Mouse (Mus musculus): ENCODE results near the gene Ms4a6d. TPM values are rescaled to one million over a fixed set of nuclear protein-coding genes. Genes with fewer than 3 reads are reported as not detected.
"Not testable (repeated sequence)": the region's sequence is repeated elsewhere in the genome, so short reads cannot be mapped to it uniquely, and the experiment has no call there.

Gene Ms4a6d
- total and polyA plus RNA-seq, 2 experiments from 2014 or later = 1.3 to 2.7 TPM

- H3K9ac ChIP-seq (replicated peaks; ENCODE audit: low read length, poor library complexity, severe bottlenecking) = no peak overlapping the region
Measured at GRCm38 (mm10) chr19:11554726-11555125, 49.9 kb downstream of the Ms4a6d start.

DNA sequence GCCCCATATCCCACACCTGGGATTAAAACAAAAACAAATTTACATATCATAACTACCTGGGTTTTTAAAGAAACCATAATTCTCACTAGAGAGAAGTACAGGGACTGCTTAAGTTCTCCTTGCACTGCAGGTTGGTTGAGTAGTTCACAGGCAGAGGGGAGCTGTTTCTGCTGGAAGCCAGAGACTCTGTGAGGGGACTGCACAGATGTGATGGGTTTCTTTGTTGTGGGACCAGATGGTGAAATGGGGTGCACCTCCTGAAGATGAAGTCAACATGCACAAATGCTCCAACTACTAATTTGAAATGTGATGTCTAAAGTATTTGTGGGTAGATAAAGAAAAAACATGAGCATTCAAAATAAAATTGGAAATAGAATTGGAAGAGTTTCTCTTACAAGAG is 56.7 kb downstream of the Ms4a6d start:
- no peak overlapping the region for H3K9ac ChIP-seq (replicated peaks; ENCODE audit: low read length, poor library complexity, severe bottlenecking)

More at GRCm38 (mm10) chr19:11554726-11555125, 49.9 kb downstream of the Ms4a6d start:
- ATAC-seq (ENCODE audit: low FRiP score) (no peak), DNase-seq (ENCODE audit: low spot score) (no peak)
- H3K4me2 ChIP-seq (ENCODE audit: low read depth, low read length, poor library complexity, severe bottlenecking) = no peak overlapping the region
- H3K4me1 ChIP-seq (ENCODE audit: insufficient read depth, low read length) = no peaks in the 10 kb centered on the region
- H3K36me3 ChIP-seq (ENCODE audit: insufficient read depth, low read length) = no peaks in the 10 kb centered on the region
- TF ChIP-seq CTCF (IDR thresholded peaks at IDR 0.05) = no peak
- 93% methylated on average over 5 of the region's 5 CpGs for WGBS
- H3K4me3 ChIP-seq (ENCODE audit: low read depth, low read length) = no peak overlapping the region
- H3K27ac ChIP-seq (ENCODE audit: low read depth, low read length) = no peak overlapping the region
- H3K27me3 ChIP-seq (ENCODE audit: insufficient read depth, low read length) = no peaks in the 10 kb centered on the region
- no peaks in the 10 kb centered on the region for H3K9me3 ChIP-seq (ENCODE audit: low read length)

DNA sequence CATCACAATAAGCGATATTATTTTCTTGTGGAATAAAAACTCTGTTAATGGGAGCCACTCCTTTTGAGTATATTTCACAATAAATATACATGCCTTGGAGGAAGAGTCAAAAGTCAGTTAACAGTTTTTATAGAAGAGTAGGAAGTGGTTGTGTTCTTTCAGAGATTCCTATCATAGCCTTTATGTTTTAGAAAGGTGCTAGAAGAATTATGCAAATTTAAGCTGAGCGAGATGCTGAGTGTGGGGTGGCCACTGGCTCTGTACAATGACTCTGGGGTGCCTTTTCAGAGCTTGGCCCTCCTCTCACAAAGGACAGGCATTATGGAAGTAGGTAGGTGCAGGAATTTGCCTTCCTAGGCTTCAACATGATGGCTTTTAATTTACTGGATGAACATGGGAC is 60.3 kb downstream of the Ms4a6d start:
- H3K4me3 ChIP-seq (ENCODE audit: low read depth, low read length); H3K27me3 ChIP-seq (ENCODE audit: insufficient read depth, low read length); H3K4me1 ChIP-seq (ENCODE audit: insufficient read depth, low read length); H3K4me2 ChIP-seq (ENCODE audit: low read depth, low read length, poor library complexity, severe bottlenecking); ATAC-seq (ENCODE audit: low FRiP score); H3K36me3 ChIP-seq (ENCODE audit: insufficient read depth, low read length); H3K9ac ChIP-seq (replicated peaks; ENCODE audit: low read length, poor library complexity, severe bottlenecking); H3K27ac ChIP-seq (ENCODE audit: low read depth, low read length); DNase-seq (ENCODE audit: low spot score); H3K9me3 ChIP-seq (ENCODE audit: low read length): not testable (repeated sequence)
- 88% methylated on average over 2 of the region's 2 CpGs for WGBS

More for the DNA sequence above, 56.7 kb downstream of the Ms4a6d start:
- Histone ChIP-seq H3K9me3 (ENCODE audit: low read length) (no peaks in the 10 kb centered on the region), H3K4me3 (ENCODE audit: low read depth, low read length) (no peak overlapping the region), H3K36me3 (ENCODE audit: insufficient read depth, low read length) (no peaks in the 10 kb centered on the region), H3K4me1 (ENCODE audit: insufficient read depth, low read length) (no peaks in the 10 kb centered on the region), H3K4me2 (ENCODE audit: low read depth, low read length, poor library complexity, severe bottlenecking) (no peak overlapping the region), H3K27me3 (ENCODE audit: insufficient read depth, low read length) (no peaks in the 10 kb centered on the region), H3K27ac (ENCODE audit: low read depth, low read length) (no peak overlapping the region)
- TF ChIP-seq CTCF (IDR thresholded peaks at IDR 0.05) = no peak
- DNase-seq (ENCODE audit: low spot score) (no peak), ATAC-seq (ENCODE audit: low FRiP score) (no peak)

DNA sequence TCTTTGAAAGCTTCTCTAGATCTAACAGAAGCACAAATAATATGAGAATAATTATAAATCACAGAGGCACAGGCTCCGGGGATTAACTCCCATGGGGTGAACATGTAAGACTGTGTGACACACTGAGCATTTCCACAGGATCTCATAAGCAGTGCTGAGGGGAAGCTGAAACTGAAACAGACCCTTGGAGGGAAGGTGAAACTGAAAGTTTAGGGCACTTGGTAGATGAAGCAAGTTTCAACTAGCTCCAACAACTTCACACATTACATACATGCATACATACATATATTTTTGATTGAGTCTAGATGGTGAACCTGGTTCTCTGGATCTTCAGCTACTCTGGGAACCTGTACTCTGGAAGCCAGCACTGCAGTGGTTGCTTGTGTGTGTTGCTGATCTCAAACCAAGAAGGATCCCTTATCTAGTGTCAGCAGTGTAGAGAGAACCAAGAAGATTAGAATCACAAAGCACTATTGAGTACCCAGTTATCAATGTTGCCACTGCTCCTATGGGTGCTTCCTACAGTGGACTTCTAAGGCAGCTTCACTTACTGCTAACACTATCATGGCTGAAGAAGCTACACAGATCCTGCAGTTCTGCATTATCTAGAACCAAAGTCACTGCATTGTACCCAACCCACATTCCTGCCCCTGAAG is 64.4 kb downstream of the Ms4a6d start:
- WGBS = 89% methylated on average over 1 of the region's 1 CpGs

GRCm38 (mm10) chr19:11537336-11537735 is 67.3 kb downstream of the Ms4a6d start:
- Histone ChIP-seq H3K9me3 (ENCODE audit: low read length) (no peaks in the 10 kb centered on the region), H3K9ac (replicated peaks; ENCODE audit: low read length, poor library complexity, severe bottlenecking) (no peak overlapping the region), H3K4me1 (ENCODE audit: insufficient read depth, low read length) (no peaks in the 10 kb centered on the region), H3K4me3 (ENCODE audit: low read depth, low read length) (no peak overlapping the region), H3K4me2 (ENCODE audit: low read depth, low read length, poor library complexity, severe bottlenecking) (no peak overlapping the region), H3K36me3 (ENCODE audit: insufficient read depth, low read length) (no peaks in the 10 kb centered on the region), H3K27me3 (ENCODE audit: insufficient read depth, low read length) (no peaks in the 10 kb centered on the region), H3K27ac (ENCODE audit: low read depth, low read length) (no peak overlapping the region)
- no peak for TF ChIP-seq CTCF (IDR thresholded peaks at IDR 0.05)
- no peak for DNase-seq (ENCODE audit: low spot score)
- ATAC-seq (ENCODE audit: low FRiP score) = no peak
- 15% methylated on average over 2 of the region's 2 CpGs for WGBS

More for the DNA sequence above, 64.4 kb downstream of the Ms4a6d start:
- not testable (repeated sequence) for ATAC-seq (ENCODE audit: low FRiP score); H3K4me2 ChIP-seq (ENCODE audit: low read depth, low read length, poor library complexity, severe bottlenecking); H3K9ac ChIP-seq (replicated peaks; ENCODE audit: low read length, poor library complexity, severe bottlenecking); H3K36me3 ChIP-seq (ENCODE audit: insufficient read depth, low read length); H3K9me3 ChIP-seq (ENCODE audit: low read length); H3K4me3 ChIP-seq (ENCODE audit: low read depth, low read length); DNase-seq (ENCODE audit: low spot score); H3K4me1 ChIP-seq (ENCODE audit: insufficient read depth, low read length); H3K27me3 ChIP-seq (ENCODE audit: insufficient read depth, low read length); H3K27ac ChIP-seq (ENCODE audit: low read depth, low read length)

Other genes with a start within 250 kb of the Ms4a6d start
- 0.22 and 1.3 TPM in 2 replicates for gene Ms4a4a, start 229.3 kb downstream of the Ms4a6d start, total RNA-seq (2014; rRNA removed)
- 1.3 and 1.9 TPM in 2 replicates for gene Ms4a4a, start 229.3 kb downstream of the Ms4a6d start, polyA plus RNA-seq (2015; fragmentation: Nextera tagmentation; extraction: Ambion mirVana)
- gene Ms4a4c, start 200.1 kb downstream of the Ms4a6d start, total RNA-seq (2014; rRNA removed) = 0.47 TPM in 1 of 2 replicates, not detected in the other
- 0.20 TPM in 1 of 2 replicates, not detected in the other for gene Ms4a4c, start 200.1 kb downstream of the Ms4a6d start, polyA plus RNA-seq (2015; fragmentation: Nextera tagmentation; extraction: Ambion mirVana)
- not detected in 2 replicates for gene Ms4a4b, start 161.3 kb downstream of the Ms4a6d start, total RNA-seq (2014; rRNA removed)
- not detected in 2 replicates for gene Ms4a4b, start 161.3 kb downstream of the Ms4a6d start, polyA plus RNA-seq (2015; fragmentation: Nextera tagmentation; extraction: Ambion mirVana)
- 2.0 and 4.0 TPM in 2 replicates for gene Ms4a6c, start 135.5 kb downstream of the Ms4a6d start, total RNA-seq (2014; rRNA removed)
- gene Ms4a6c, start 135.5 kb downstream of the Ms4a6d start, polyA plus RNA-seq (2015; fragmentation: Nextera tagmentation; extraction: Ambion mirVana) = 2.1 and 2.3 TPM in 2 replicates
- not detected in 2 replicates for gene Gm8369, start 118.9 kb downstream of the Ms4a6d start, total RNA-seq (2014; rRNA removed)
- not detected in 2 replicates for gene Gm8369, start 118.9 kb downstream of the Ms4a6d start, polyA plus RNA-seq (2015; fragmentation: Nextera tagmentation; extraction: Ambion mirVana)
- gene Ms4a6b, start 88.3 kb downstream of the Ms4a6d start, total RNA-seq (2014; rRNA removed) = 2.7 and 3.0 TPM in 2 replicates
- gene Ms4a6b, start 88.3 kb downstream of the Ms4a6d start, polyA plus RNA-seq (2015; fragmentation: Nextera tagmentation; extraction: Ambion mirVana) = 2.0 TPM in 2 replicates
- gene Ms4a4d, start 68.0 kb downstream of the Ms4a6d start, total RNA-seq (2014; rRNA removed) = not detected in 2 replicates
- not detected in 2 replicates for gene Ms4a4d, start 68.0 kb downstream of the Ms4a6d start, polyA plus RNA-seq (2015; fragmentation: Nextera tagmentation; extraction: Ambion mirVana)
- gene Ms4a2, start 18.9 kb upstream of the Ms4a6d start, total RNA-seq (2014; rRNA removed) = not detected in 2 replicates
- 0.09 and 0.15 TPM in 2 replicates for gene Ms4a2, start 18.9 kb upstream of the Ms4a6d start, polyA plus RNA-seq (2015; fragmentation: Nextera tagmentation; extraction: Ambion mirVana)
- gene Ms4a3, start 36.0 kb upstream of the Ms4a6d start, total RNA-seq (2014; rRNA removed) = not detected in 2 replicates
- gene Ms4a3, start 36.0 kb upstream of the Ms4a6d start, polyA plus RNA-seq (2015; fragmentation: Nextera tagmentation; extraction: Ambion mirVana) = not detected in 2 replicates
- gene Oosp2, start 55.7 kb upstream of the Ms4a6d start, total RNA-seq (2014; rRNA removed) = not detected in 2 replicates
- gene Oosp2, start 55.7 kb upstream of the Ms4a6d start, polyA plus RNA-seq (2015; fragmentation: Nextera tagmentation; extraction: Ambion mirVana) = not detected in 2 replicates
- not detected in 2 replicates for gene Oosp1, start 86.3 kb upstream of the Ms4a6d start, total RNA-seq (2014; rRNA removed)
- gene Oosp1, start 86.3 kb upstream of the Ms4a6d start, polyA plus RNA-seq (2015; fragmentation: Nextera tagmentation; extraction: Ambion mirVana) = not detected in 2 replicates
- not detected in 2 replicates for gene Oosp3, start 92.2 kb upstream of the Ms4a6d start, total RNA-seq (2014; rRNA removed)
- not detected in 2 replicates for gene Oosp3, start 92.2 kb upstream of the Ms4a6d start, polyA plus RNA-seq (2015; fragmentation: Nextera tagmentation; extraction: Ambion mirVana)
- gene Gif, start 142.7 kb upstream of the Ms4a6d start, total RNA-seq (2014; rRNA removed) = not detected in 2 replicates
- not detected in 2 replicates for gene Gif, start 142.7 kb upstream of the Ms4a6d start, polyA plus RNA-seq (2015; fragmentation: Nextera tagmentation; extraction: Ambion mirVana)
- 15.6 and 22.8 TPM in 2 replicates for gene Mrpl16, start 165.5 kb upstream of the Ms4a6d start, total RNA-seq (2014; rRNA removed)
- gene Mrpl16, start 165.5 kb upstream of the Ms4a6d start, polyA plus RNA-seq (2015; fragmentation: Nextera tagmentation; extraction: Ambion mirVana) = 52.3 and 53.0 TPM in 2 replicates
- gene Stx3, start 214.6 kb upstream of the Ms4a6d start, total RNA-seq (2014; rRNA removed) = 28.8 and 35.0 TPM in 2 replicates
- gene Stx3, start 214.6 kb upstream of the Ms4a6d start, polyA plus RNA-seq (2015; fragmentation: Nextera tagmentation; extraction: Ambion mirVana) = 36.6 and 37.8 TPM in 2 replicates
- not detected in 2 replicates for gene Olfr1417, start 234.4 kb upstream of the Ms4a6d start, total RNA-seq (2014; rRNA removed)
- 0.16 and 0.18 TPM in 2 replicates for gene Olfr1417, start 234.4 kb upstream of the Ms4a6d start, polyA plus RNA-seq (2015; fragmentation: Nextera tagmentation; extraction: Ambion mirVana)

Data from midbrain, postnatal 0 days (tissue).